Mouse (Mus musculus) small intestine, adult 2 months (tissue): ENCODE measurements around the gene Tab1.

Experiments
- CTCF ChIP-seq: fragments of 200-500 bp; IDR thresholded peaks from 2 replicates; pipeline ENCODE4 v1.5.1; 2012; ENCODE audit warnings: low read depth, mild to moderate bottlenecking, control low read depth, inconsistent platforms, low read length, moderate library complexity, mixed read lengths; ENCODE audit not compliant: insufficient replicate concordance, insufficient read length; ENCODE audit errors: extremely low read depth
- POLR2A ChIP-seq: fragments of 200-500 bp; IDR thresholded peaks from 2 replicates; pipeline ENCODE4 v1.6.1; 2012; ENCODE audit warnings: low read depth, mild to moderate bottlenecking, control low read depth, inconsistent platforms, low read length, moderate library complexity

- TF ChIP-seq POLR2A = no peak
- no peak for TF ChIP-seq CTCF
These were observed 40.3 kb upstream of the Tab1 start for GRCm38 (mm10) chr15:80092599-80092998.
